ENCODE assay signal across 8 mouse cellular contexts in genomic region chr11:79660361-79661205, GRCm38 (mm10).
DNase-seq lines count a peak whose midpoint lies in the region; ATAC-seq lines count a peak whose summit lies in the region.

No protein-coding gene starts in this region.

- H3K9me3 ChIP-seq in intestine, embryonic 15.5 days, result no peaks in the 10 kb centered on the region
- H3K9me3 ChIP-seq in limb, embryonic 10.5 days (replicated peaks), result no peaks in the 10 kb centered on the region
- H3K9me3 ChIP-seq in midbrain, embryonic 11.5 days (ENCODE audit: control insufficient read depth, low read length), result no peaks in the 10 kb centered on the region

- no peaks in the 10 kb centered on the region for H3K36me3 ChIP-seq in intestine, embryonic 15.5 days
- no peaks in the 10 kb centered on the region for H3K36me3 ChIP-seq in limb, embryonic 10.5 days
- H3K36me3 ChIP-seq in midbrain, embryonic 11.5 days (ENCODE audit: control insufficient read depth, insufficient read depth, low read length), result no peaks in the 10 kb centered on the region

- no peak overlapping the region for H3K27ac ChIP-seq in intestine, embryonic 15.5 days
- peak overlapping the region; percentile 89 for H3K27ac ChIP-seq in limb, embryonic 10.5 days
- H3K27ac ChIP-seq in midbrain, embryonic 11.5 days (ENCODE audit: low read depth, low read length), result no peak overlapping the region

- H3K4me1 ChIP-seq in intestine, embryonic 15.5 days (replicated peaks), result peaks cover 19% of the 10 kb centered on the region
- H3K4me1 ChIP-seq in limb, embryonic 10.5 days, result peaks cover 41% of the 10 kb centered on the region
- peaks cover 28% of the 10 kb centered on the region for H3K4me1 ChIP-seq in midbrain, embryonic 11.5 days (ENCODE audit: control insufficient read depth, insufficient read depth, low read length)

- peak overlapping the region; percentile 48 for H3K4me3 ChIP-seq in intestine, embryonic 15.5 days (replicated peaks)
- H3K4me3 ChIP-seq in limb, embryonic 10.5 days, result peak overlapping the region; percentile 69
- H3K4me3 ChIP-seq in midbrain, embryonic 11.5 days (ENCODE audit: low read depth, low read length), result peak overlapping the region; percentile 62

- ATAC-seq in intestine, embryonic 15.5 days, result peak; percentile 95
- peak; percentile 91 for ATAC-seq in midbrain, embryonic 11.5 days (ENCODE audit: low FRiP score)

- peak; percentile 60 to 64 for DNase-seq in adrenal gland, adult 18-20 months (ENCODE audit: low spot score in 2 of 2)
- peak; percentile 89 for DNase-seq in cerebellum, adult 9-11 months
- peak; percentile 63 to 70 for DNase-seq in frontal cortex, postnatal 14 days (ENCODE audit: low spot score in 2 of 2)
- peak; percentile 91 for DNase-seq in limb, embryonic 10.5 days (ENCODE audit: low spot score)
- peak; percentile 98 for DNase-seq in midbrain, embryonic 11.5 days (ENCODE audit: low spot score, missing footprints)
- DNase-seq in right cerebral cortex, postnatal 4 days, result peak; percentile 74
- peak; percentile 93 for DNase-seq in yolk sac, embryonic 10.5 days (ENCODE audit: low spot score)

- no peaks in the 10 kb centered on the region for H3K27me3 ChIP-seq in intestine, embryonic 15.5 days (replicated peaks)
- H3K27me3 ChIP-seq in limb, embryonic 10.5 days (ENCODE audit: low read depth, poor library complexity, severe bottlenecking), result peaks cover 14% of the 10 kb centered on the region; the same call in 1 of the 2 replicates
- H3K27me3 ChIP-seq in midbrain, embryonic 11.5 days (ENCODE audit: control insufficient read depth, insufficient read depth, low read length), result peaks cover 4% of the 10 kb centered on the region; the same call in 1 of the 2 replicates

- peak overlapping the region; percentile 60 for H3K9ac ChIP-seq in intestine, embryonic 15.5 days
- peak overlapping the region; percentile 78 for H3K9ac ChIP-seq in midbrain, embryonic 11.5 days (ENCODE audit: low read length)

- H3K4me2 ChIP-seq in intestine, embryonic 15.5 days (replicated peaks), result peak overlapping the region; percentile 99
- H3K4me2 ChIP-seq in midbrain, embryonic 11.5 days, result peak overlapping the region; percentile 86

- WGBS in intestine, embryonic 15.5 days, result under 1% methylated on average over 69 of the region's 69 CpGs
- under 1% methylated on average over 69 of the region's 69 CpGs for WGBS in limb, embryonic 10.5 days
- WGBS in midbrain, embryonic 11.5 days, result under 1% methylated on average over 69 of the region's 69 CpGs
